Mouse (Mus musculus) testis, postnatal 14 days (tissue): ENCODE data around the gene Pskh1.

Experiments
- DNase-seq: peaks from one replicate; pipeline ENCODE4 v3.0.0; 2021; ENCODE audit warnings: low spot score

The Pskh1 gene

DNA sequence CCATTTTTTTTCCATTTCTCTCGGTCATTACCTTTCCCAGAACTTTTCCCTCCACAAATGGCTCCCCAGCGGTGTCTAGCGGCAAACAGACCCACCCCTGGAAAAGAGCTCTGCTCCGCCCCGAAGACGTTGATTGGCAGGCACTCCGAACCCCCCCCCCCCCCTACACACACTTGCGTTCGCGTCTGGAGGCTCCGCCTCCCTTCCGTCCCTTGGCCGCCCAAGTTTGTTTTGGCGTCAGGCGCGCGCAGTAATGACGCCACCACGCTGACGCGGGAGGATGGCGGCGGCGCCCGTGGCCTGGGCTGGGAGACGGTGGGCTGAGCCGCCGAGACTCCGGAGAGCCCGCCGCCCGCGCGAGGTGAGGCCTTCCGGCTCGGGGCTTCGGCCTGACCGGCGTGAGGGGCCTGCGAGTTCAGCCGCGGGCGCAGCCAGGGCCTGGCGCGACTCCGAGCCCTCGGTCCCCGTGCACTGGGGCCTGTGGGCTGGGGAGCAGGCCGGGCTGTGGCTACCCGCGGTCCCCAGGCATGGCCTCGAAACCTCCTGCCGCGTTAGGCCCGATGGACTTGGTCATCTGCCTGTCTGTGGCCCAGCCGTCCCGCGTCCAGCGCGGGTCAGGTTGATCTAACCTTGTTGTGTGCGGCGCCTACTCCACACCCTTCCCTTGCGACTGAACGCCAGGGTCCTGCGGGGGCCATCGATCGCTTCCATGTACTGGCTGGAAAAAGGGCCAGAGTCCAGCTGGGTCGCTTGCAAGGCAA, at the start of gene Pskh1:
Pskh1 (plus strand) TSS at position 262 of the 761 bp plus-strand sequence.
- peak; percentile 93 for DNase-seq

DNA sequence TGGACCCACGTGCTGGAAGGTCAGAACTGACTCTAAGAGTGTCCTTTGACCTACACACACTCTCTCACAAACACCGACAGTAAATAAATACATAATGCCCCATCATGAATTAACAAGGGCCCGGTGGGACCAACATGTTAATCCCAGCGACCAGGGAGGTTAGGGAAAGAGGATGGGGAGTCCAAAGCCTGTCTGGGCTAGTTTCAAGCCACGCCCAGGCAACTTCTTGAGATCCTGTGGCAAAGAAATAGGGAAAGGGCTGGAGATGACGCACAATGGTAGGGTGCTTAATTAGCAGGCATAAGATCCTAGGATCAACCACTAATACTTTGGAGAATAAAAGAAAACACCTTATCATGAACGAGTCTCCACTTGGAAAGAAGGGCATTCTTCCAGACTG, 49.6 kb upstream of the Pskh1 start:
- DNase-seq, result no peak

- DNase-seq, result peak; percentile 92
Measured at GRCm38 (mm10) chr8:105851651-105852143, 48.5 kb upstream of the Pskh1 start.

DNA sequence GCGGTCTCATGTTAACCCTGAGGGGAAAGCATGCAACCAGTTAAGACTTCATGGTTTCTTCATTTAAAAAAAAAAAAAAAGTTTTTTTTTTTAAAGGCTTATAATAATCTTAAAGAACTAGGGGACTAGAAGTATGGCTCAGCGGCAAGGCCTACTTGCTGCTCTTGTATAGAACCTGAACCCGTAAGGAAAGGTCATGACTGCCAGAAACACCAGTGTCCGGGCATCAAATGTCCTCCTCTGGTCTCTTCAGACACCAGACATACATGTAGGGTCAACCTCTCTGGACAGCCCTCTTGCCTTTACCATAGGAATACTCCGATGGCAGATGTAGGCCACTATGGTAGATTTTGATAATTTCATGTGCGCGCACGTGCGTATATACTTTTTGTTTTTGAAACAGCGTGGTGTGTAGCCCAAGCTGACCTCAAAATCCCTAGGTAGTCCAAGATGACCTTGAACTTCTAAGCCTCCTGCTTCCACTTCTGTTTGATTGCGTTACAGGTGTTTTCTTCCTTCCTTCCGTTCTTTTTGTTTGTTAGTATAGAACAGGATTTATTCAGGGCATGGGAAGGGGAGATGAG, 48.0 kb upstream of the Pskh1 start:
- peak; percentile 32 for DNase-seq

DNA sequence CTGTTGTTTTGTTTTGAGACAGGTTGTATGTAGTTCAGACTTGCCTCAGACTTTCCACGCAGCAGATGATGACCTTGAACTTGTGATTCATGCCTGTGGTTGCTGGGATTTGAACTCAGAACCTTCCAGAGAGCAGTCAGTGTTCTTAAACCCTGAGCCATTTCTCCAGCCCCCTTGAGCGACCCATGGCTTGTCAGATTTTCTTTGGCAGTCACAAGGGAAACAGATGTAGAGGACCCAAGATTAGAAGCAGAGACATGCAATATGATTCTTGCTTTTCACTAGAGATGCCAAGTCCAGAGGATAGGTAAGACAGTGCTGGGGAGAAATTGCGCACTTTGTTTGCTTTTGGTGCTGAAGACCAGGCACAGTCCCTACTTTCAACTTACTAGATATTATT, 47.1 kb upstream of the Pskh1 start, which contains the start of gene Cenpt:
Cenpt (minus strand) TSS at position 101 of the 400 bp plus-strand sequence.
- no peak for DNase-seq

GRCm38 (mm10) chr8:105854303-105854702, 45.9 kb upstream of the Pskh1 start:
- DNase-seq, result no peak

GRCm38 (mm10) chr8:105854715-105855216, 45.5 kb upstream of the Pskh1 start, which contains the start of gene Thap11:
TSS of gene Thap11 (plus strand) at chr8:105855132.
- peak; percentile 93 for DNase-seq

DNA sequence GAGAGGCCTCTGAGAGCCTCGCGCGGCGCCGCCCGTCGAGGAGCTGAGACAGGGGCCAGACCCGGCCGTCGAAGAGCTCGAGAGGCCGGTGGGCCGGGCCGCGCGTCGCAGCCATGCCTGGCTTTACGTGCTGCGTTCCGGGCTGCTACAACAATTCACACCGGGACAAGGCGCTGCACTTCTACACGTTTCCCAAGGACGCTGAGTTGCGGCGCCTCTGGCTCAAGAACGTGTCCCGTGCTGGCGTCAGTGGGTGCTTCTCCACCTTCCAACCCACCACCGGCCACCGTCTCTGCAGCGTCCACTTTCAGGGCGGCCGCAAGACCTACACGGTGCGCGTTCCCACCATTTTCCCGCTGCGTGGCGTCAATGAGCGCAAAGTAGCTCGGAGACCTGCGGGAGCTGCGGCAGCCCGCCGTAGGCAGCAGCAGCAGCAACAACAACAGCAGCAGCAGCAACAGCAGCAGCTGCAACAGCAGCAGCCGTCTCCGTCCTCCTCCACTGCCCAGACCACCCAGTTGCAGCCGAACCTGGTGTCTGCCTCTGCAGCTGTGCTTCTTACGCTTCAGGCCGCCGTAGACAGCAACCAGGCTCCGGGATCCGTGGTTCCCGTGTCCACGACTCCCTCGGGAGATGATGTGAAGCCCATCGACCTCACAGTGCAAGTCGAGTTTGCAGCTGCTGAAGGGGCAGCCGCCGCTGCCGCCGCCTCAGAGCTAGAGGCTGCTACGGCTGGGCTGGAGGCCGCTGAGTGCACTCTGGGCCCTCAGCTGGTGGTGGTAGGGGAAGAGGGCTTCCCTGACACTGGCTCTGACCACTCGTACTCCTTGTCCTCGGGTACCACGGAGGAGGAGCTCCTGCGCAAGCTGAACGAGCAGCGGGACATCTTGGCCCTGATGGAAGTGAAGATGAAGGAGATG, 44.7 kb upstream of the Pskh1 start:
- DNase-seq, result peak; percentile 51

DNA sequence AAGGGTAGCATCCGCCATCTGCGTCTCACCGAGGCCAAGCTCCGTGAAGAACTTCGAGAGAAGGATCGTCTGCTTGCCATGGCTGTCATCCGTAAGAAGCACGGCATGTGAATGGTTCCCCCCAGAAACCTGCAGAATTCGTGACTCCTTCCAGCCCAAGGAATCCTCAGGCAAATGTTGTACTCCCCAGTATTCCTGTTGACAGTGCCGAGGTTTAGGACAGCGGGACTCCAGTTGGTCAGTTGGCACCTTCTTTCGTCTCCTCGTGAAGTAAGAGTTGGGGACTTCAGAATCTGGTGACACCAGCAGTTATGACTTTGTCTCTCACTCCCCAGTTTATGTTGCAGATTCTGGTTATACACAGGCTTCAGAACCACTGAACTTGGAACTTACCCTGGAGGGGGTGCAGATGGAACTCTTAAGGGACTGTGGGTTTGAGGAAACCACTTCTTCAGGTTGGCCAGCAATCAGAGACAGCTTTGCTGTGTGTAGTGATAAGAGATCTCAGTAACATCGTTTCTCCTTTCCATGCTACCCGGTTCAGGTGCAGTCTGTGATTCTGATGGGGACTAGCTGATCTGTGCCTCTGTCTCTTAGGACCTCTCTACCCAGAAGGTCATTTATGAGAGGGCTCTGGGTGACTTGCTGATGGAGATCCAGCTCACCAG, 43.9 kb upstream of the Pskh1 start:
- DNase-seq, result no peak

DNA sequence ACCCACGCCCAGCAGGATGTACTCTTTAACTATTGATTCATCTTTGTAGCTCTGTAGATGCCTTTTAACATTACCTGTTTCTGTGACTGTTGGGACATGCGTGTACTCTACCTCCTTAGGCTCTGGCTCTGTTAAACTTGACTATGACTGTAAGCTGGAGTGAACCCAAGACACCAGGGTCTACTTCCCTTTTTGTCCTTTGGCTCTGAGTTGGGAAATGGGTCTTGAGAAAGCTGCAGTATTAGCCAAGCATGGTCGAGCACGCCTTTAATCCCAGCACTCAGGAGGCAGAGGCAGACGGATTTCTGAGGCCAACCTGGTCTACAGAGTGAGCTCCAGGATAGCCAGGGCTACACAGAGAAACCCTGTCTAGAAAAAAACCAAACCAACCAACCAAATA, 41.7 kb upstream of the Pskh1 start:
- no peak for DNase-seq

- no peak for DNase-seq
Measured at GRCm38 (mm10) chr8:105859314-105859713, 40.9 kb upstream of the Pskh1 start.

- peak; percentile 97 for DNase-seq
Measured at GRCm38 (mm10) chr8:105860143-105860981, 39.9 kb upstream of the Pskh1 start, which contains the start of gene Nutf2. TSS of gene Nutf2 (plus strand) at chr8:105860580.

DNA sequence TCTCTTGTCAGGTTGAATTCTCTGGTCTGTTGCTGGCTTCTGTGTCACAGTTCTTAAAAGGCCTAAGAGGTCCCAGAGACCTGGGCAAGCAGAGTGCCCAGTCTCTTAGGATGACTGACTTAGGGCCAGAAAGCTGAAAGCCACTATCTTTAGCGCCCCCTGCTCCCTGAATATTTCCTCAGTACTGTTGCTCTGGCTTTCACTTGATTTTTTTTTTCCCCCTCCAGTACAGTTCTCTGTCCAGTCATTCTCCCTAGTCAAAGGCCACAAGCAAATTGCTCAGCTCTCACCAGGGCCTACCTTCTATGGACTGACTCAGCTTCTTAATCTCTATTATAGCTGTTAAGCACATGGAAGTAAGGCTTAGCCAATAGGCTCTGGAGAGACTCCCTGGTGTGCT, 38.3 kb upstream of the Pskh1 start:
- DNase-seq, result no peak

DNA sequence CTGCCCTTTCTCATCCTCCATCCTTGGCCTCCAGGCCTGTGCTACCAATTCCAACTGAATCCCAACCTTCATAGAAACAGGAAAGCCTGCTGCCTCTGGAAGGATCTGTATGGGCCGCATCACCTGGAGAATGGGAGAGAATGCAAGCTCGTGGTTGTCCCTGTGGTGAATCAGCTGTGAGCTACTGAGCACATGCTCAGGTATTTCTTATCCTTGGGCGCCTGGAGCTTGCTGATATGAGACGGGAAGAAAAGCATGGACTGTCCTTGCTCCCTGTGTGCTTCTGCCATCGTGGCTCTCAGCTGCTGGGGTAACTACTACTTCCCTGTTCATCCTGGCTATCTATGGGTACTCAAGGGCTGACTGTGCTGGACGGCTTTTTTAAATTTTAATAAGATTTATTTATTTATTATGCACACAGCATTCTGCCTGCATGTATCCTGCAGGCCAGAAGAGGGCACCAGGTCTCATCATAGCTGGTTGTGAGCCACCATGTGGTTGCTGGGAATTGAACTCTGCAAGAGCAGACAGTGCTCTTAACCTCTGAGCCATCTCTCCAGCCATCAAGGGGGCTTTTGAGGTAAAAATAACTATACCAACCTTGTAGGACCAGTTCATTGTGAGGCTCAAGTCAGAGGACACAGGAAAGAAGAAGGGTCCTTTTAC, 33.7 kb upstream of the Pskh1 start:
- no peak for DNase-seq

DNA sequence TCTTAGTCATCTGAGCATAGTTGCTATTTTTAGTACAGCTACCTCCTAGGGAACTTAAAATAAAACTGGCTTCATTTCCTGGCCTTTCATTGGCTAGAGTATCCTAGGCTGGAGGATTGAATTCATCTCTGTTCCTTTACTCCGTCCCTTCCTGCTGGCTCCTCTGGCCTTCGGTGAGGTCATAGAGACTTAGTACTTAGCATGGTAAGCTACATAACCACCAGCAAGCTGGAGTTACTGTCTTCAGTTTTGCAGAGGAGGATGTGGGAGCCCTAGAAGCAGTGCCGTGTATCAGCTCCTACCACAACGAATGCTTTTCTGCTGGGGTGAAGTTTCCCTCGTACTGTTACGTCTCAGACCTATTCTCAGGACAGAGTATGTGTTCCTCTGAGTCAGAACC, 25.9 kb upstream of the Pskh1 start:
- DNase-seq, result no peak

- DNase-seq, result peak; percentile 88
Measured at GRCm38 (mm10) chr8:105880754-105881520, 19.3 kb upstream of the Pskh1 start, which contains the start of gene Edc4. TSS of gene Edc4 (plus strand) at chr8:105880881.

DNA sequence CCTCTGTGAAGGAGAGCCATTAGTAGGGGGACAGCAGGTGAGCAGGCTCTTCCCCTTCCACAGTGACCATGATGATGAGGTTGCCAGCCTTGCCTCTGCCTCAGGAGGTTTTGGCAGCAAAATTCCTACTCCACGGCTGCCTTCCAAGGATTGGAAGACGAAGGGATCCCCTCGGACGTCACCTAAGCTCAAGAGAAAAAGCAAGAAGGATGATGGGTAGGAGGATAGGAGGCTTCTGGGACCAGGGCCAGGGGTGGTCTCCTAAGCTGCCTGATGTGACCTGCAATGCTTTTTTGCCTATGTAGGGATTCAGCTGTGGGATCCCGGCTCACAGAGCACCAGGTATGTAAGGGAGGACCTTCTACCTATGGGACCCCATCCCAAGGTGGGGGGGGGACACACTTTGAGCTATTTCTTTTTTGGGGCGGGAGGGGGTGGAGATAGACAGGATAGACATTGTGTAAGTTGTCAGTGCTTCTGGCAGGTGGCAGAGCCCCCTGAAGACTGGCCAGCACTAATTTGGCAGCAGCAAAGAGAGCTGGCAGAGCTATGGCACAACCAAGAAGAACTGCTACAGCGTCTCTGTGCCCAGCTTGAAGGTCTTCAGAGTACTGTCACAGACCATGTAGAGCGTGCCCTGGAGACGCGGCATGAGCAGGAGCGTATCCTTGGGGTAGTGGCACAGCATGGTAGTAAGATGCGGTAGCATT, 10.3 kb upstream of the Pskh1 start:
- DNase-seq, result no peak

GRCm38 (mm10) chr8:105890870-105891269, 9.4 kb upstream of the Pskh1 start:
- no peak for DNase-seq
